Mouse (Mus musculus) hindbrain, embryonic 16.5 days (tissue): ENCODE measurements around the gene Wdr5. TPM values are rescaled to one million over a fixed set of nuclear protein-coding genes. Genes with fewer than 3 reads are reported as not detected.

Experiments
- ATAC-seq: fragments of 200-750 bp; cut with Nextera tagmentation; 2 replicates; pipeline ENCODE4 v1.8.0; 2017; ENCODE audit warnings: moderate TSS enrichment, moderate library complexity
- H3K27ac ChIP-seq: fragments of 300-500 bp; sonication (generic); 2 replicates; pipeline ENCODE4 v1.5.1; 2014; ENCODE audit warnings: low read depth, mild to moderate bottlenecking, control low read depth, low read length, moderate library complexity
- H3K27me3 ChIP-seq: fragments of 300-500 bp; sonication (generic); replicated peaks from 2 replicates; pipeline ENCODE4 v1.6.1; 2014; ENCODE audit warnings: low read length; ENCODE audit not compliant: control insufficient read depth, insufficient read depth
- H3K36me3 ChIP-seq: fragments of 300-500 bp; sonication (generic); 2 replicates; pipeline ENCODE4 v1.6.1; 2014; ENCODE audit warnings: mild to moderate bottlenecking, low read length, moderate library complexity, mixed read lengths; ENCODE audit not compliant: control insufficient read depth, insufficient read depth
- H3K4me1 ChIP-seq: fragments of 300-500 bp; sonication (generic); 2 replicates; pipeline ENCODE4 v1.6.1; 2014; ENCODE audit warnings: low read depth, low read length; ENCODE audit not compliant: control insufficient read depth, insufficient read depth
- H3K4me2 ChIP-seq: fragments of 300-500 bp; sonication (generic); 2 replicates; pipeline ENCODE4 v1.6.1; 2014; ENCODE audit warnings: mild to moderate bottlenecking, low read length, control low read depth, moderate library complexity
- H3K4me3 ChIP-seq: fragments of 300-500 bp; sonication (generic); 2 replicates; pipeline ENCODE4 v1.5.1; 2014; ENCODE audit warnings: mild to moderate bottlenecking, low read length, control low read depth, moderate library complexity
- H3K9ac ChIP-seq: fragments of 300-500 bp; sonication (generic); 2 replicates; pipeline ENCODE4 v1.6.1; 2014; ENCODE audit warnings: low read depth, mild to moderate bottlenecking, control low read depth, low read length, moderate library complexity
- H3K9me3 ChIP-seq: fragments of 300-500 bp; sonication (generic); 2 replicates; pipeline ENCODE4 v1.6.1; 2014; ENCODE audit warnings: mild to moderate bottlenecking, low read length, moderate library complexity; ENCODE audit not compliant: control insufficient read depth
- WGBS: fragments of 180-500 bp; shearing (Covaris S2); extraction: QIAGEN DNeasy Blood & Tissue Kit; methylation state at CpG from one replicate; pipeline ENCODE4 v1.1.7; 2014; 5-methylcytosine and 5-hydroxymethylcytosine counted together
- polyA plus RNA-seq: library from polyadenylated mRNA; unstranded; fragments of >200 nt; fragmentation: Nextera tagmentation; extraction: Ambion mirVana; gene quantifications from 2 replicates; pipeline ENCODE4 v1.2.1, GENCODE M21; 2015

The Wdr5 gene
- polyA plus RNA-seq, 1 experiment from 2014 or later: 43.8 TPM

GRCm38 (mm10) chr2:27556921-27557320, 42.0 kb downstream of the Wdr5 start:
- H3K4me2 ChIP-seq: no peak overlapping the region
- WGBS: 85% methylated on average over 6 of the region's 6 CpGs
- H3K4me1 ChIP-seq: no peaks in the 10 kb centered on the region
- H3K9ac ChIP-seq: no peak overlapping the region; the same call in 1 of the 2 replicates
- no peaks in the 10 kb centered on the region for H3K9me3 ChIP-seq
- H3K27me3 ChIP-seq: no peaks in the 10 kb centered on the region; the same call in 1 of the 2 replicates
- no peak overlapping the region for H3K4me3 ChIP-seq
- no peak for ATAC-seq
- no peak overlapping the region for H3K27ac ChIP-seq
- H3K36me3 ChIP-seq: no peaks in the 10 kb centered on the region

- Histone ChIP-seq H3K4me2 (no peak overlapping the region), H3K9me3 (no peaks in the 10 kb centered on the region), H3K4me1 (no peaks in the 10 kb centered on the region), H3K27me3 (no peaks in the 10 kb centered on the region; the same call in 1 of the 2 replicates), H3K4me3 (no peak overlapping the region), H3K9ac (no peak overlapping the region), H3K36me3 (no peaks in the 10 kb centered on the region), H3K27ac (no peak overlapping the region)
- WGBS: 81% methylated on average over 7 of the region's 7 CpGs
- no peak for ATAC-seq
These were observed 45.8 kb downstream of the Wdr5 start for GRCm38 (mm10) chr2:27560708-27561123.

GRCm38 (mm10) chr2:27561159-27561558, 46.2 kb downstream of the Wdr5 start:
- no peak overlapping the region for H3K4me3 ChIP-seq
- no peaks in the 10 kb centered on the region for H3K36me3 ChIP-seq
- no peak overlapping the region for H3K27ac ChIP-seq
- no peaks in the 10 kb centered on the region; the same call in none of the 2 replicates for H3K27me3 ChIP-seq
- no peak overlapping the region for H3K4me2 ChIP-seq
- no peak overlapping the region for H3K9ac ChIP-seq
- no peaks in the 10 kb centered on the region for H3K9me3 ChIP-seq
- no peak for ATAC-seq
- no peaks in the 10 kb centered on the region for H3K4me1 ChIP-seq
- WGBS: 68% methylated on average over 1 of the region's 1 CpGs

- Histone ChIP-seq H3K9ac (no peak overlapping the region), H3K4me2 (no peak overlapping the region), H3K4me3 (no peak overlapping the region), H3K9me3 (no peaks in the 10 kb centered on the region), H3K36me3 (no peaks in the 10 kb centered on the region), H3K27me3 (no peaks in the 10 kb centered on the region; the same call in 1 of the 2 replicates), H3K27ac (no peak overlapping the region), H3K4me1 (no peaks in the 10 kb centered on the region)
- WGBS: 100% methylated on average over 3 of the region's 3 CpGs
- no peak for ATAC-seq
These were observed 46.9 kb downstream of the Wdr5 start for GRCm38 (mm10) chr2:27561829-27562228.

- H3K4me3 ChIP-seq: no peak overlapping the region
- H3K9ac ChIP-seq: no peak overlapping the region
- no peaks in the 10 kb centered on the region for H3K4me1 ChIP-seq
- no peak for ATAC-seq
- H3K9me3 ChIP-seq: no peaks in the 10 kb centered on the region
- no peaks in the 10 kb centered on the region for H3K36me3 ChIP-seq
- 78% methylated on average over 9 of the region's 9 CpGs for WGBS
- H3K27ac ChIP-seq: no peak overlapping the region
- H3K27me3 ChIP-seq: no peaks in the 10 kb centered on the region; the same call in none of the 2 replicates
- no peak overlapping the region for H3K4me2 ChIP-seq
These were observed 48.7 kb downstream of the Wdr5 start for GRCm38 (mm10) chr2:27563641-27564148.

GRCm38 (mm10) chr2:27564694-27565093, 49.7 kb downstream of the Wdr5 start:
- no peak for ATAC-seq
- H3K27me3 ChIP-seq: no peaks in the 10 kb centered on the region; the same call in none of the 2 replicates
- WGBS: 85% methylated on average over 4 of the region's 4 CpGs

GRCm38 (mm10) chr2:27565316-27566103, 50.6 kb downstream of the Wdr5 start:
- H3K9me3 ChIP-seq: no peaks in the 10 kb centered on the region
- WGBS: 64% methylated on average over 12 of the region's 12 CpGs
- H3K9ac ChIP-seq: no peak overlapping the region
- H3K4me3 ChIP-seq: no peak overlapping the region
- no peak for ATAC-seq
- H3K27me3 ChIP-seq: no peaks in the 10 kb centered on the region; the same call in none of the 2 replicates
- no peaks in the 10 kb centered on the region for H3K4me1 ChIP-seq
- no peak overlapping the region for H3K4me2 ChIP-seq
- H3K36me3 ChIP-seq: no peaks in the 10 kb centered on the region
- H3K27ac ChIP-seq: no peak overlapping the region

More at GRCm38 (mm10) chr2:27564694-27565093, 49.7 kb downstream of the Wdr5 start:
- Histone ChIP-seq H3K9me3 (no peaks in the 10 kb centered on the region), H3K4me3 (no peak overlapping the region), H3K27ac (no peak overlapping the region), H3K4me1 (no peaks in the 10 kb centered on the region), H3K36me3 (no peaks in the 10 kb centered on the region), H3K9ac (no peak overlapping the region), H3K4me2 (no peak overlapping the region)

- H3K36me3 ChIP-seq: no peaks in the 10 kb centered on the region
- no peak for ATAC-seq
- H3K4me3 ChIP-seq: no peak overlapping the region
- H3K4me2 ChIP-seq: no peak overlapping the region
- H3K9me3 ChIP-seq: no peaks in the 10 kb centered on the region
- no peaks in the 10 kb centered on the region; the same call in none of the 2 replicates for H3K27me3 ChIP-seq
- no peak overlapping the region for H3K27ac ChIP-seq
- H3K9ac ChIP-seq: no peak overlapping the region
- WGBS: 66% methylated on average over 5 of the region's 5 CpGs
- peaks cover 18% of the 10 kb centered on the region for H3K4me1 ChIP-seq
These were observed 55.9 kb downstream of the Wdr5 start for GRCm38 (mm10) chr2:27570856-27571255.

- no peaks in the 10 kb centered on the region for H3K9me3 ChIP-seq
- H3K27me3 ChIP-seq: no peaks in the 10 kb centered on the region; the same call in none of the 2 replicates
- H3K36me3 ChIP-seq: no peaks in the 10 kb centered on the region
- peaks cover 18% of the 10 kb centered on the region for H3K4me1 ChIP-seq
- H3K9ac ChIP-seq: no peak overlapping the region
- H3K4me3 ChIP-seq: no peak overlapping the region
- peak overlapping the region; percentile 34 for H3K4me2 ChIP-seq
- peak; percentile 31 for ATAC-seq
- H3K27ac ChIP-seq: peak overlapping the region; percentile 65
- WGBS: 46% methylated on average over 8 of the region's 8 CpGs
These were observed 57.4 kb downstream of the Wdr5 start for GRCm38 (mm10) chr2:27572261-27572793.
